Mouse (Mus musculus) erythroblast, embryonic 14.5 days (primary cell): ENCODE measurements around the gene A930009A15Rik.

ENCODE experiments used
- GATA1 ChIP-seq: IDR thresholded peaks from 2 replicates; pipeline ENCODE4 v1.6.1; 2012; ENCODE audit warnings: low read length, inconsistent platforms, mixed read lengths
- TAL1 ChIP-seq: IDR thresholded peaks from 3 replicates; pipeline ENCODE4 v1.6.1; 2012; ENCODE audit warnings: low read length, inconsistent platforms, mixed read lengths

DNA sequence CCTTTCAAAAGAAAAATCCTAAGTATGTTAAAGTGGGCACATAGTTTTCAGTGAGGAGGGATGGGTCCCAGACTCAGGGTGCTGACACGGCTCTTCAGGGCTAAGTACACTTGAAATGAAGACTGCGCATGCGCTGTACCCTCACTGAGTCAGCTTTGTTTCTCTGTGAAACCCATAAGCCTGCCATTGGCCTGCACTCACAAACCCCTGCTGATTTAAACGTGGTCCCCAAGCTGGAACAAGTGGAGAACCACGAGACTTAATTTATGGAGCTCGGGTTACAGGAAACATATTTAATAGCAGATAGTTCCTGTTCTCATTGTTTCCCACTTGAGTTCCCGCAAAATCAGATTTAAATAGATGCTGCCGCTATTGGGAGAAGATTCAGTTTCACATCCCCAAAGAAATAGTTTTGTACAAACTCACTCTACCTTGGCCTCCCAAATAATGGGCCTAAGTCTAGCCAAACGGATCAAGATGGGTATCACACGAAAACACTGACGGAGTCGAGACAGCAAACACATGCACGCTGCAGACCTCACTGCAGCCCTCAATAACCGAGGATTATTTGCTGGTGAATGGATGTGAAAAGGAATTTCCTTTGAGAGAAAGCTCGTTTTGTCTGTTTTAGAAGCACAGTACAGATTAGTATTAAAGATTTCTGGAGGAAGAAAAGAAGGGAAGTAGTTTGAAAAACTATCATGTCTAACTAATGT lies 54.3 kb downstream of the A930009A15Rik start:
- TF ChIP-seq GATA1 (no peak), TAL1 (no peak)
